Mouse (Mus musculus): ENCODE data around the gene Dlgap1. TPM values are rescaled to one million over a fixed set of nuclear protein-coding genes. Genes with fewer than 3 reads are reported as not detected.
A peak's percentile ranks its signal among the peaks of the same experiment; 100 is the strongest.

Dlgap1 gene
- polyA plus RNA-seq, 1 experiment from 2014 or later, result 7.4 TPM

DNA sequence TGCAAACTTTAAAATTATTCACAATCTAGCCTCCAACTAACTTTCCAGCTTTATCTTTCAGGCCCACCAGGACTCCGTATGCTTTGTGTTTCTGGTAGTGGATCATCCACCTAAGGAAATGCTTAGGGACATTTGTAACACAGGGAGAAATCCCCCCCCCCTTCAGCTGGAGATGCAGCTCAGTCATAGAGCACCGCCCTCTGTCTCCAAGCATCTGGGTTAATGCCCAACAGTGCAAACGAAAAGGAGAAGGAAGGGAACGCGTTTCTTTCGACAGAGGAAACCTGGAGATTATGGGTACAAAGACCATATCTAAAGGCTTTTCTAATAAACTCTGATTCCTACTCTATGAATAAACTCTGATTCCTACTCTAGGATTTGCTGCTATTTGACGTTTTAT is 517.4 kb downstream of the Dlgap1 start:
- Histone ChIP-seq H3K36me3 (replicated peaks) (no peaks in the 10 kb centered on the region; the same call in 1 of the 2 replicates), H3K9ac (no peak overlapping the region), H3K27ac (peak overlapping the region; percentile 53; the same call in 1 of the 2 replicates), H3K4me1 (no peaks in the 10 kb centered on the region), H3K4me3 (replicated peaks) (no peak overlapping the region), H3K9me3 (no peaks in the 10 kb centered on the region), H3K4me2 (no peak overlapping the region), H3K27me3 (no peaks in the 10 kb centered on the region)
- no peak for ATAC-seq (ENCODE audit: low FRiP score)
- 79% methylated on average over 7 of the region's 7 CpGs for WGBS

GRCm38 (mm10) chr17:70486831-70487230 is 518.0 kb downstream of the Dlgap1 start:
- 66% methylated on average over 10 of the region's 10 CpGs for WGBS
- Histone ChIP-seq H3K27me3 (no peaks in the 10 kb centered on the region), H3K27ac (peak overlapping the region; percentile 53; the same call in 1 of the 2 replicates), H3K4me3 (replicated peaks) (no peak overlapping the region), H3K9me3 (no peaks in the 10 kb centered on the region), H3K4me1 (no peaks in the 10 kb centered on the region), H3K4me2 (no peak overlapping the region), H3K9ac (no peak overlapping the region), H3K36me3 (replicated peaks) (no peaks in the 10 kb centered on the region; the same call in 1 of the 2 replicates)
- peak; percentile 67; the same call in 1 of the 2 replicates for ATAC-seq (ENCODE audit: low FRiP score)

GRCm38 (mm10) chr17:70488784-70489265 is 520.0 kb downstream of the Dlgap1 start:
- Histone ChIP-seq H3K4me2 (no peak overlapping the region), H3K9me3 (no peaks in the 10 kb centered on the region), H3K27me3 (no peaks in the 10 kb centered on the region), H3K4me1 (no peaks in the 10 kb centered on the region), H3K36me3 (replicated peaks) (no peaks in the 10 kb centered on the region; the same call in 1 of the 2 replicates), H3K9ac (no peak overlapping the region), H3K4me3 (replicated peaks) (no peak overlapping the region), H3K27ac (no peak overlapping the region)
- ATAC-seq (ENCODE audit: low FRiP score), result peak; percentile 24; the same call in 1 of the 2 replicates
- 84% methylated on average over 7 of the region's 7 CpGs for WGBS

DNA sequence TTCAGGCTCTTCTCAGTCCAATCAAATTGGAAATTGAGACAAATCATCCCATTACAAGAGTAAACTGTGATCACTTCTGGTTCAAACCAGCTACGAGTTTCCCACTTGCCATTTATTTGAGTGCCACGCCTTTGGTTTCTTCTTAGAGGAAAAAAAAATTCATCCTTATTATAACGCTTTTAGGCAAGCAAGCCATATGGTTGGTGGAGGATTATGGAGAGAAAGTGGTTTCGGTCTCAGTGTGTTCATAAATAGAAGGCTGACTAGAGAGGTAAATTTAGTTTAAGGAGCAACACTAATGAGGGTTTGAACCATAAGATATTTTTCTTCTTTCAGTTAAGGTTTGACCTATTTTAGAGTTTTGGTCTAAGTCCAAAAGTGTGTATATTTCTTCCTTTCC is 522.7 kb downstream of the Dlgap1 start:
- Histone ChIP-seq H3K9me3 (no peaks in the 10 kb centered on the region), H3K4me2 (no peak overlapping the region), H3K27ac (no peak overlapping the region), H3K4me3 (replicated peaks) (no peak overlapping the region), H3K4me1 (no peaks in the 10 kb centered on the region), H3K27me3 (no peaks in the 10 kb centered on the region), H3K9ac (no peak overlapping the region), H3K36me3 (replicated peaks) (no peaks in the 10 kb centered on the region; the same call in 1 of the 2 replicates)
- ATAC-seq (ENCODE audit: low FRiP score), result no peak
- 93% methylated on average over 4 of the region's 4 CpGs for WGBS

DNA sequence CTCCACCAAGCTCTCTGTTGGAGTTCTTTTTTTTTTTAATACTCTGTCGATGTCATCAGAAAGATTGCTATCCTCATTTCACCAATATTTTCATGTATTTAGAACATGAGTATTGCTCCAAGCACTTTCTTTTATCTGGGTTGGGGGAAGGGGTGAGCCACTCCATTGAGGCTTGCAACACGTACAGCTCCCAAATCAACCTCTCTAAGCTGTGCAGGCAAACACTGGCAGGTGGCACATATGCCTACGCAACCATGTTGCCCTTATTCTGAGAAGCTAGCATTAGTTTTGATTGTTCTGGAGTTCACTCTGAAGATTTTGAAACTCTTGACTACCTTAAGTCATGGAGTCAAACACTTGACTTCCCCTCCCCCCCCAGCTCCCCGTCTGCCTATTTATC is 525.5 kb downstream of the Dlgap1 start:
- Histone ChIP-seq H3K27me3 (no peaks in the 10 kb centered on the region), H3K4me3 (replicated peaks) (no peak overlapping the region), H3K36me3 (replicated peaks) (no peaks in the 10 kb centered on the region; the same call in 1 of the 2 replicates), H3K9ac (no peak overlapping the region), H3K4me1 (no peaks in the 10 kb centered on the region), H3K9me3 (no peaks in the 10 kb centered on the region), H3K4me2 (no peak overlapping the region), H3K27ac (no peak overlapping the region)
- WGBS, result 89% methylated on average over 4 of the region's 4 CpGs
- no peak for ATAC-seq (ENCODE audit: low FRiP score)

DNA sequence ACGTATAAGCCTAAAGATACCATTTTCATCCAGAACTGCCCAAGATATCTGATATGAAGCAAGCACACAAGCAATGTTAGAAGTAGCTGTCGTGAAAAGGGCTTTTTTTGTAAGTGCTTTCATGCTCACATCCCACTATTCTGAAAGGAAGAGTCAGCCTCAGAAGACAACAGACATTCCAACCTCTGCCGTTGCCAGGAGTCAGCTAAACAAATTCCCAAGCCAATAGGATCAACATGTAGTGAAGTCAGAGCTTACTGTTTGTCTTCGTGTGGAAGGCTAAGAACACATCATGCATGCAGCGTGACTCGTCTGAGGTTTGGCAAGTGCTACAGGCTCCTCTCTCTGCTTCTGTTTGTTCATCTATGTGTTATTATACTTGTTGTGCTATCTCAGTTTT is 529.4 kb downstream of the Dlgap1 start:
- Histone ChIP-seq H3K4me3 (replicated peaks) (no peak overlapping the region), H3K36me3 (replicated peaks) (no peaks in the 10 kb centered on the region), H3K27me3 (no peaks in the 10 kb centered on the region), H3K27ac (no peak overlapping the region), H3K9me3 (no peaks in the 10 kb centered on the region), H3K4me2 (no peak overlapping the region), H3K4me1 (no peaks in the 10 kb centered on the region), H3K9ac (no peak overlapping the region)
- no peak for ATAC-seq (ENCODE audit: low FRiP score)
- 80% methylated on average over 6 of the region's 6 CpGs for WGBS

- H3K27me3 ChIP-seq, result no peaks in the 10 kb centered on the region
- no peak overlapping the region for H3K4me2 ChIP-seq
- H3K4me3 ChIP-seq (replicated peaks), result no peak overlapping the region
- H3K27ac ChIP-seq, result no peak overlapping the region
- no peak overlapping the region for H3K9ac ChIP-seq
- no peaks in the 10 kb centered on the region for H3K9me3 ChIP-seq
- 71% methylated on average over 7 of the region's 7 CpGs for WGBS
- H3K4me1 ChIP-seq, result no peaks in the 10 kb centered on the region
- no peak for ATAC-seq (ENCODE audit: low FRiP score)
- H3K36me3 ChIP-seq (replicated peaks), result no peaks in the 10 kb centered on the region
Measured at GRCm38 (mm10) chr17:70501933-70502332, 533.1 kb downstream of the Dlgap1 start.

- no peak; the same call in 1 of the 2 replicates for ATAC-seq (ENCODE audit: low FRiP score)
- H3K9ac ChIP-seq, result no peak overlapping the region
- H3K4me2 ChIP-seq, result no peak overlapping the region
- 0 out of 2 replicates have a peak, but pooled peaks cover 4% of the 10 kb centered on the region for H3K9me3 ChIP-seq
- no peaks in the 10 kb centered on the region for H3K27me3 ChIP-seq
- no peak overlapping the region for H3K27ac ChIP-seq
- H3K4me1 ChIP-seq, result peaks cover 11% of the 10 kb centered on the region
- no peaks in the 10 kb centered on the region for H3K36me3 ChIP-seq (replicated peaks)
- no peak overlapping the region for H3K4me3 ChIP-seq (replicated peaks)
- 31% methylated on average over 4 of the region's 4 CpGs for WGBS
Measured at GRCm38 (mm10) chr17:70507759-70508158, 538.9 kb downstream of the Dlgap1 start.

- Histone ChIP-seq H3K36me3 (replicated peaks) (no peaks in the 10 kb centered on the region), H3K27ac (no peak overlapping the region), H3K4me1 (peaks cover 11% of the 10 kb centered on the region), H3K4me2 (no peak overlapping the region), H3K9me3 (0 out of 2 replicates have a peak, but pooled peaks cover 4% of the 10 kb centered on the region), H3K9ac (no peak overlapping the region), H3K4me3 (replicated peaks) (no peak overlapping the region), H3K27me3 (no peaks in the 10 kb centered on the region)
- 89% methylated on average over 5 of the region's 5 CpGs for WGBS
- ATAC-seq (ENCODE audit: low FRiP score), result no peak
Measured at GRCm38 (mm10) chr17:70510441-70510840, 541.6 kb downstream of the Dlgap1 start.

DNA sequence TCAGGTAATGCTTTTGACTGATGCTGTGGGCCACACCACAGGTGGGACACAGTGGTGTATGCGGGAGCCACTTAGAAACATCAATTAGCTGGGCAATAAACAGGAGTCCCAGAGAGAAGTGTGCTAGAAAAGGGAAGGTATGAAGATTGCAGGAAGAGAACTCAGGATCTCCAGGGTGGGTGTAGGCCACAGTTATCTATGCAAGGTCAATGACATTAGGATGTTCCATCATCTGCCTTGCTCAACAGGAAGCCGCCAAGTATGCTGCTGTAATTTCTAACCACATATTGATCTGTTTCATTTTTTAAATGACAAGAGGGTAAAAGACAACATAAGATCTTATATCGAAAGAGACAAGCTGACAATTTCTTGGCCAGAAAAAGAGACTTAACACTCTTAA is 542.5 kb downstream of the Dlgap1 start:
- Histone ChIP-seq H3K9me3 (0 out of 2 replicates have a peak, but pooled peaks cover 4% of the 10 kb centered on the region), H3K27ac (no peak overlapping the region), H3K9ac (no peak overlapping the region), H3K27me3 (no peaks in the 10 kb centered on the region), H3K4me1 (peaks cover 11% of the 10 kb centered on the region), H3K4me3 (replicated peaks) (no peak overlapping the region), H3K4me2 (no peak overlapping the region), H3K36me3 (replicated peaks) (no peaks in the 10 kb centered on the region)
- 91% methylated on average over 3 of the region's 3 CpGs for WGBS
- ATAC-seq (ENCODE audit: low FRiP score), result no peak

DNA sequence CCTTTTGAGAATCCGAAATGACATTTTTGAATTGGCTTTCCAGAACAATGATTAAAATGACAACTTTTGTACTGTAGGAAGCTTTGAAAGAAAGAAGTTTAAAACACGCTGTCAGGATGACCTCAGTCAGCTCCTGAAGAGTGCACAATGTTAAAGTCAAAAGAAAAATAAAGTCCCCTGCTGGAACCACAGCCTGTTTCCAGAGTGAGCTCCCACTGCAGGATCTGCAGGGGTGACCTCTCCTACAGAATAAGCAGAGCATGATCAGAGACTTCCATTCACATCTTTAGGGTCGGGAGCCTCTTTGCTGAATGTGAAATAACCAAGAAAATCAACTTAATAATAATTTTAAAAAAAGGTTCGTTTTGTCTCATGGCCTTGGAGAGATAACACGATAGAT is 544.9 kb downstream of the Dlgap1 start:
- no peak overlapping the region for H3K27ac ChIP-seq
- H3K36me3 ChIP-seq (replicated peaks), result no peaks in the 10 kb centered on the region
- ATAC-seq (ENCODE audit: low FRiP score), result no peak
- 0 out of 2 replicates have a peak, but pooled peaks cover 4% of the 10 kb centered on the region for H3K9me3 ChIP-seq
- H3K4me3 ChIP-seq (replicated peaks), result no peak overlapping the region
- H3K4me1 ChIP-seq, result no peaks in the 10 kb centered on the region
- H3K27me3 ChIP-seq, result no peaks in the 10 kb centered on the region
- 86% methylated on average over 5 of the region's 5 CpGs for WGBS
- no peak overlapping the region for H3K9ac ChIP-seq
- H3K4me2 ChIP-seq, result no peak overlapping the region

GRCm38 (mm10) chr17:70516506-70516905 is 547.6 kb downstream of the Dlgap1 start:
- no peak overlapping the region for H3K4me3 ChIP-seq (replicated peaks)
- no peak overlapping the region for H3K4me2 ChIP-seq
- H3K27me3 ChIP-seq, result no peaks in the 10 kb centered on the region
- H3K36me3 ChIP-seq (replicated peaks), result no peaks in the 10 kb centered on the region
- no peaks in the 10 kb centered on the region for H3K4me1 ChIP-seq
- no peak overlapping the region for H3K27ac ChIP-seq
- no peaks in the 10 kb centered on the region for H3K9me3 ChIP-seq
- no peak for ATAC-seq (ENCODE audit: low FRiP score)
- WGBS, result 94% methylated on average over 18 of the region's 18 CpGs
- H3K9ac ChIP-seq, result no peak overlapping the region

DNA sequence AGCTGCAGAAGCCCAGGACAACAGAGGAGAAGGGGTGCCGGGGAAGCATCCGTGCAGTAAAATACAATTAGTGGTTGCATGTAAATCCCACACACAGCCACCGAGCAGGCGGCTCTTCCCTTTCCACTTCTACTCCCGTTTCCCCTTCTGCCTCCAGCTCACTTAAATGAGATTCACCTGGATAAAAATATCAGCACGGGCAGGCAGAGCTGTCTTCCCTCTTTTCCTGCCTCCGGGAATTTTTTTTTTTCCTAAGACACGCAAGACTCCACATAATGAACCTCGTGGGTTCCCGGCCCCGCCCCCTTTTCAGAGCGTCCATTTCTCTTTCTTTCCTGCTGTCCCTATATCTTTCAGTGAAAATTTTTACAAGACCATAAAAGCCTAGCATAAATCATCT is 548.5 kb downstream of the Dlgap1 start:
- Histone ChIP-seq H3K4me1 (no peaks in the 10 kb centered on the region), H3K27ac (no peak overlapping the region), H3K36me3 (replicated peaks) (no peaks in the 10 kb centered on the region), H3K27me3 (no peaks in the 10 kb centered on the region), H3K9ac (no peak overlapping the region), H3K9me3 (no peaks in the 10 kb centered on the region), H3K4me2 (no peak overlapping the region), H3K4me3 (replicated peaks) (no peak overlapping the region)
- 87% methylated on average over 12 of the region's 12 CpGs for WGBS
- ATAC-seq (ENCODE audit: low FRiP score), result no peak
